Mouse (Mus musculus) forebrain, embryonic 15.5 days (tissue): ENCODE results near the gene Col8a2. TPM values are rescaled to one million over a fixed set of nuclear protein-coding genes. Genes with fewer than 3 reads are reported as not detected.

Source experiments
- ATAC-seq: fragments of 200-750 bp; cut with Nextera tagmentation; replicated peaks from 2 replicates; pipeline ENCODE4 v1.8.0; 2017; ENCODE audit warnings: mild to moderate bottlenecking, moderate TSS enrichment, moderate library complexity
- H3K27ac ChIP-seq: fragments of 300-500 bp; sonication (generic); replicated peaks from 2 replicates; pipeline ENCODE4 v1.5.1; 2015; ENCODE audit warnings: mild to moderate bottlenecking, inconsistent platforms
- H3K27me3 ChIP-seq: fragments of 300-500 bp; sonication (generic); 2 replicates; pipeline ENCODE4 v1.6.1; 2015; ENCODE audit warnings: inconsistent platforms
- H3K36me3 ChIP-seq: fragments of 300-500 bp; sonication (generic); 2 replicates; pipeline ENCODE4 v1.6.1; 2015; ENCODE audit warnings: mild to moderate bottlenecking, inconsistent platforms
- H3K4me1 ChIP-seq: fragments of 300-500 bp; sonication (generic); 2 replicates; pipeline ENCODE4 v1.6.1; 2015; ENCODE audit warnings: inconsistent platforms
- H3K4me2 ChIP-seq: fragments of 300-500 bp; sonication (generic); replicated peaks from 2 replicates; pipeline ENCODE4 v1.6.1; 2015; ENCODE audit warnings: mild to moderate bottlenecking, inconsistent platforms
- H3K4me3 ChIP-seq: fragments of 300-500 bp; sonication (generic); 2 replicates; pipeline ENCODE4 v1.5.1; 2015; ENCODE audit warnings: mild to moderate bottlenecking, inconsistent platforms
- H3K9ac ChIP-seq: fragments of 300-500 bp; sonication (generic); replicated peaks from 2 replicates; pipeline ENCODE4 v1.6.1; 2015; ENCODE audit warnings: mild to moderate bottlenecking, inconsistent platforms
- H3K9me3 ChIP-seq: fragments of 300-500 bp; sonication (generic); 2 replicates; pipeline ENCODE4 v1.6.1; 2016; ENCODE audit warnings: inconsistent platforms
- WGBS: fragments of 180-500 bp; shearing (Covaris S2); methylation state at CpG from one replicate; pipeline ENCODE4 v1.1.7; 2015; ENCODE audit warnings: mixed read lengths; 5-methylcytosine and 5-hydroxymethylcytosine counted together
- polyA plus RNA-seq: library from polyadenylated mRNA; unstranded; fragments of >200 nt; fragmentation: Nextera tagmentation; extraction: Ambion mirVana; gene quantifications from 2 replicates; pipeline ENCODE4 v1.2.1, GENCODE M21; 2015

Col8a2 gene
- 2.0 and 3.0 TPM in 2 replicates for polyA plus RNA-seq

DNA sequence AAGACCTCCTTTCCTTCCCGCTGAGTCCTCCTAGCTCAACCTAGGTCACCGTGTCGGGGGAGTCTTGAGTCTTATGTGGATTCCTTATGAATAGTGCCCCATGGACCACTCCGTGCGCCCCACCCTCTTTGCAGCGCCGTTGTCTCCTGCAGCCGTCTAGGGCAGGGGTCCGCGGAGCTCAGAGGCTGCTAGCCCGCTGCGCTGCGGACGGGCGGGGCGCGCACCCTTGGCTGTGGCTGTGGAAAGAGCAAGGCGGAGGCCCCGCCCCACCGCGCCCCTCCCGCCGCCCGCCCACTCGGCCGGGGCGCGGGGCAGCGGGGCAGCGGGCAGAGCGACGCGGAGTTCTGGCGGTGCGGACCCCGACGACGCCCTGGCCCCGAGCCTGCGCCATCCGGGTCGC lies at the start of gene Col8a2:
TSS of gene Col8a2 (plus strand) at position 302 of the 400 bp plus-strand sequence.
- Histone ChIP-seq H3K4me2 (peak within 1 kb of the TSS; percentile 40), H3K4me3 (peak within 1 kb of the TSS; percentile 28), H3K27ac (no peak within 1 kb of the TSS), H3K27me3 (peaks cover 41% of the 10 kb centered on the region), H3K9ac (0 out of 2 replicates have a peak within 1 kb of the TSS, but pooled peaks have one; percentile 1), H3K36me3 (no peaks in the 10 kb centered on the region), H3K4me1 (peaks cover 6% of the 10 kb centered on the region), H3K9me3 (no peaks in the 10 kb centered on the region)
- 2% methylated on average over 40 of the region's 42 CpGs for WGBS
- ATAC-seq: no peak

DNA sequence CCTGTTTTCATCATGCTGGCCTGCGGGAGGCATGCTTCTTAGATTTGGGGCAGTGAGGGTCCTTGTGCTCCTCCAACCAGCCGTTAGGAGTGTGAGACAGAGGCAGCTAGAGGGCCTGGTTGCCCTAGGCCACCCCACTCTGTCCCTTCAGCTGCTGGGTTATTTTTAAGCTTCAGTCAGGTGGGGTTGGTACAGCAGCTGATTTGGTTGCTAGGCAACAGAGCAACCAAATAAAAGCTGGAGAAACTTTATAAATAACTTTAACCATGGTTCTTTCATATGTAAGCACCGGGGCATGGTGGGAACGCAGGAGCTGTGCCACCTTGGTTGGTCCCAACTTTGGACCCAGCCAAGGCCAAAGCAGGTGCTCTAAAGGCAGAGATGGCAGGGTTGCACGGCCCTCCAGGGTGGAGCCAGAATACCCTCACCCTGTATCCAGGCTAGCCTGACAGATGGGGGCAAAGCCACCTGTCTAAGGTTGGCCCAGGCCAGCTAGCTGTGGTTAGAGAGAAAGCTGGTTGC lies 48.8 kb upstream of the Col8a2 start:
- no peak overlapping the region for H3K9ac ChIP-seq
- H3K27ac ChIP-seq: no peak overlapping the region
- H3K4me1 ChIP-seq: no peaks in the 10 kb centered on the region
- peaks cover 85% of the 10 kb centered on the region for H3K36me3 ChIP-seq
- ATAC-seq: no peak
- no peaks in the 10 kb centered on the region for H3K9me3 ChIP-seq
- no peaks in the 10 kb centered on the region for H3K27me3 ChIP-seq
- no peak overlapping the region for H3K4me2 ChIP-seq
- WGBS: 62% methylated on average over 5 of the region's 5 CpGs
- no peak overlapping the region for H3K4me3 ChIP-seq

GRCm38 (mm10) chr4:126239862-126240475 lies 46.6 kb upstream of the Col8a2 start:
- WGBS: 95% methylated on average over 13 of the region's 13 CpGs
- peaks cover 63% of the 10 kb centered on the region for H3K36me3 ChIP-seq

GRCm38 (mm10) chr4:126241956-126242355 lies 44.6 kb upstream of the Col8a2 start:
- 63% methylated on average over 9 of the region's 9 CpGs for whole genome bisulfite sequencing
- Histone ChIP-seq H3K27ac (no peak overlapping the region), H3K9me3 (no peaks in the 10 kb centered on the region), H3K9ac (no peak overlapping the region), H3K4me3 (no peak overlapping the region), H3K27me3 (no peaks in the 10 kb centered on the region), H3K4me1 (0 out of 2 replicates have a peak, but pooled peaks cover 4% of the 10 kb centered on the region), H3K36me3 (peaks cover 43% of the 10 kb centered on the region), H3K4me2 (no peak overlapping the region)
- ATAC-seq: no peak

More at GRCm38 (mm10) chr4:126239862-126240475, 46.6 kb upstream of the Col8a2 start:
- ATAC-seq: no peak
- H3K4me2 ChIP-seq: no peak overlapping the region
- no peak overlapping the region for H3K9ac ChIP-seq
- no peaks in the 10 kb centered on the region for H3K27me3 ChIP-seq
- H3K27ac ChIP-seq: no peak overlapping the region
- no peaks in the 10 kb centered on the region for H3K4me1 ChIP-seq
- H3K4me3 ChIP-seq: no peak overlapping the region
- no peaks in the 10 kb centered on the region for H3K9me3 ChIP-seq

GRCm38 (mm10) chr4:126242510-126242909 lies 44.1 kb upstream of the Col8a2 start:
- WGBS: 92% methylated on average over 6 of the region's 6 CpGs
- H3K36me3 ChIP-seq: peaks cover 39% of the 10 kb centered on the region
- no peak overlapping the region for H3K4me2 ChIP-seq
- H3K27ac ChIP-seq: no peak overlapping the region
- no peak overlapping the region for H3K4me3 ChIP-seq
- H3K9me3 ChIP-seq: no peaks in the 10 kb centered on the region
- no peak for ATAC-seq
- no peak overlapping the region for H3K9ac ChIP-seq
- H3K27me3 ChIP-seq: no peaks in the 10 kb centered on the region
- H3K4me1 ChIP-seq: 0 out of 2 replicates have a peak, but pooled peaks cover 6% of the 10 kb centered on the region

DNA sequence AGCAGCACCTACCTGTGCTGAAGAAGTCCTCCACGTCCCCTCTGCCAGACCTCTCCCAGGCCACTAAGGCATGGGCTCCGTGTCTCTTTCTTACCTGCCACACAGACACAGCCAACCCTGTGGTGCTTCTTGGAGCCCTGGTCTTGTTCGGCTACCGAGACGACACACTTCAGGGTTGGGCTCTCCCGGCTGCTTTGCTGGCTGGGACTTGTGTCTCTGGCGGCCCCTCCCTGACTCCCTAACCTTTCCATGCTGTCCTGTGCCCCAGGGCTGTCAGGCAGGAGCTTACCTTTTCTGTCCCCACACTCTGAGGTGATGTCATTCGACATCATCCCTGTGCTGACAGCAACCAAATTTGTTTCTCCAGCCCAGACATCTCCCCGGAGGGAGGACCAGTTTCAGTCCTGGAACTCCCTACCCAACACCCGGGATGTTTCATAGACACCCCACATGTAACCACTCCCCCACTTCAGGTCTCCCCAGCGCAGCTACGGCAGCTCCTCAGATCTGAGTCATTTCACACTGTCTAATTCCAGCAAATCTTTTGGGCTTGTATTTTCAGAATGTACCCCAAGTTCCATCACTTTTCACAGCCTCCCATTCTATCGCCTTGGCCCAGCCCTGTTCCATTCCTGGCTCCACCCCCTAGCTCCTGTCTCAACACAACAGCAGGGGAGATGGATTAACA lies 40.2 kb upstream of the Col8a2 start:
- peaks cover 39% of the 10 kb centered on the region for H3K4me1 ChIP-seq
- no peak overlapping the region for H3K9ac ChIP-seq
- H3K36me3 ChIP-seq: peaks cover 8% of the 10 kb centered on the region
- no peak overlapping the region for H3K27ac ChIP-seq
- no peak overlapping the region for H3K4me2 ChIP-seq
- H3K4me3 ChIP-seq: no peak overlapping the region
- H3K27me3 ChIP-seq: no peaks in the 10 kb centered on the region
- 85% methylated on average over 13 of the region's 13 CpGs for WGBS
- no peak for ATAC-seq
- H3K9me3 ChIP-seq: no peaks in the 10 kb centered on the region

DNA sequence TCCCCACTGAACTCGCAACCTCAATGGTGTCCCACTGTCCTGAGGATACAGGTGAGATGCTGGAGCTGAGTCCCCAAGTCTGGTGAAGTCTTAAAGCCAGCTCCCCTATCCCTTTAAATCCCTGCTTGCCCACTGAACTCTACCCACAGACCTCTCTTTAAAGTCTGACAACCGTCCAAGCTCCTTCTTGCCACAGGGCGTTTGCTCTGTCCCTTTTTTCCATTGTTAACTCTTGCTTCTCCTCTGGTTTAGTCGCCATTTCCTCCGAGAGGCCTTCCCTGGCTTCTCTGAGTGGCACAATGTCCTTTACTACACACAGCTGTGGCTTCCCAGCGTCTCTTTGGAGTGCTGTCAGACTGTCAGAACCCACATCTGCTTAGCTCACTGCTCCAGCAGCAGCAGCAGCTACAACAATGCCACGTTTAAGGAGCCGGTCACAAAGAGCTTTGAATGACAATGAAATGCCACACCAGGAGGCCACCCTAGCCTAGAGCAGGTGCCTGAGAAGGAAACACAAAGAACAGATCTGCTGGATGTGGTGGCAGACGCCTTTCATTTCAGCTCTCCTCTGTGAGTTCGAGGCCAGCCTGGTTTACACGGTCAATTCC lies 38.2 kb upstream of the Col8a2 start:
- 9% methylated on average over 11 of the region's 11 CpGs for WGBS
- Histone ChIP-seq H3K36me3 (no peaks in the 10 kb centered on the region), H3K27ac (peak overlapping the region; percentile 52), H3K27me3 (no peaks in the 10 kb centered on the region), H3K4me3 (no peak overlapping the region), H3K9me3 (no peaks in the 10 kb centered on the region), H3K4me1 (peaks cover 59% of the 10 kb centered on the region), H3K9ac (no peak overlapping the region), H3K4me2 (no peak overlapping the region)
- no peak for ATAC-seq

- no peak overlapping the region for H3K4me2 ChIP-seq
- peaks cover 77% of the 10 kb centered on the region for H3K4me1 ChIP-seq
- WGBS: 54% methylated on average over 4 of the region's 4 CpGs
- no peak for ATAC-seq
- no peaks in the 10 kb centered on the region for H3K36me3 ChIP-seq
- no peaks in the 10 kb centered on the region for H3K27me3 ChIP-seq
- no peaks in the 10 kb centered on the region for H3K9me3 ChIP-seq
- no peak overlapping the region for H3K4me3 ChIP-seq
- no peak overlapping the region for H3K9ac ChIP-seq
- no peak overlapping the region for H3K27ac ChIP-seq
Measured at GRCm38 (mm10) chr4:126250659-126251058, 35.9 kb upstream of the Col8a2 start.

DNA sequence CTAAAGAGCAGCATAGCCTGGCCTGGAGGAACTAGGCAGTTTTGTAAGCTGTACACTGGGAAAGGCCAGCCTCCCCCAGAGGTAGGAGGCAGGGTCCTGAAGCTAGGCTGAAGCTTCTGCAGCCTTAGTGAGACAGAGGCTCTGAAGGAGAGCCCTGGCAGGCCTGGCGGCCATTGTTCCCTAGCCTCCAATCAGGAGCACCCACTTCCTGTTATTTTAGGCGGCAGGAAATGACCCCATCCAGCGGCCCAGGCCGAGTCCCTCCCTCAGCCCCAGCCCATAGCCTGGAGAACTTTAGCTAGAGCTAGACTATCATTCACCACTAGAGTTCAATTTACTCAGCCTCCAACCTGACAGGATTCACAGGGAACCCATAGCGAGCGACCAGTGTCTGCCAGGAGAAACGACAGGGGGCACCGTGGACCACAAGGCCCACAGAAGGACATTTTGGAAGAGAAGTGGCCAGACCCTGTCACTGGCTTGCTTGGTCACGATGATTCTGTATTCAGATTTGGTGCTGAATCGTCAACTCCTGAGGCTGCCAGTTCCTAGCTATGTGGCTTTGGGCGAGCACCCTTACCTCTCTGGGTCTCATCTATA lies 34.8 kb upstream of the Col8a2 start:
- H3K27me3 ChIP-seq: no peaks in the 10 kb centered on the region
- WGBS: 69% methylated on average over 11 of the region's 11 CpGs
- H3K27ac ChIP-seq: no peak overlapping the region
- H3K4me3 ChIP-seq: no peak overlapping the region
- H3K4me2 ChIP-seq: no peak overlapping the region
- H3K9ac ChIP-seq: 0 out of 2 replicates have a peak overlapping the region, but pooled peaks have one; percentile 16
- H3K36me3 ChIP-seq: no peaks in the 10 kb centered on the region
- H3K9me3 ChIP-seq: no peaks in the 10 kb centered on the region
- peaks cover 76% of the 10 kb centered on the region for H3K4me1 ChIP-seq
- no peak for ATAC-seq

- Histone ChIP-seq H3K9ac (peak overlapping the region; percentile 16; the same call in 1 of the 2 replicates), H3K27me3 (no peaks in the 10 kb centered on the region), H3K36me3 (no peaks in the 10 kb centered on the region), H3K4me1 (peaks cover 79% of the 10 kb centered on the region), H3K4me3 (no peak overlapping the region), H3K27ac (no peak overlapping the region), H3K9me3 (no peaks in the 10 kb centered on the region), H3K4me2 (peak overlapping the region; percentile 18; the same call in 1 of the 2 replicates)
- no peak for ATAC-seq
- WGBS: 67% methylated on average over 17 of the region's 17 CpGs
Measured at GRCm38 (mm10) chr4:126252411-126253237, 34.0 kb upstream of the Col8a2 start.

- Histone ChIP-seq H3K4me2 (peak overlapping the region; percentile 97), H3K4me1 (peaks cover 70% of the 10 kb centered on the region), H3K27ac (peak overlapping the region; percentile 94; the same call in 1 of the 2 replicates), H3K36me3 (no peaks in the 10 kb centered on the region), H3K9ac (peak overlapping the region; percentile 99), H3K27me3 (no peaks in the 10 kb centered on the region), H3K4me3 (peak overlapping the region; percentile 99), H3K9me3 (no peaks in the 10 kb centered on the region)
- WGBS: 61% methylated on average over 14 of the region's 14 CpGs
- no peak for ATAC-seq
Measured at GRCm38 (mm10) chr4:126253637-126254272, 32.8 kb upstream of the Col8a2 start.
